Mouse (Mus musculus) CD4-positive naive resting alpha-beta T cell, adult 57 days (primary cell): ENCODE data around the gene Trappc13. TPM values are rescaled to one million over a fixed set of nuclear protein-coding genes. Genes with fewer than 3 reads are reported as not detected.

Experiments
- total RNA-seq: library from RNA; stranded (reverse); gene quantifications from one replicate; pipeline ENCODE4 v1.2.4, GENCODE M21; 2023

Trappc13 gene
- 30.2 TPM for total RNA-seq

DNA sequence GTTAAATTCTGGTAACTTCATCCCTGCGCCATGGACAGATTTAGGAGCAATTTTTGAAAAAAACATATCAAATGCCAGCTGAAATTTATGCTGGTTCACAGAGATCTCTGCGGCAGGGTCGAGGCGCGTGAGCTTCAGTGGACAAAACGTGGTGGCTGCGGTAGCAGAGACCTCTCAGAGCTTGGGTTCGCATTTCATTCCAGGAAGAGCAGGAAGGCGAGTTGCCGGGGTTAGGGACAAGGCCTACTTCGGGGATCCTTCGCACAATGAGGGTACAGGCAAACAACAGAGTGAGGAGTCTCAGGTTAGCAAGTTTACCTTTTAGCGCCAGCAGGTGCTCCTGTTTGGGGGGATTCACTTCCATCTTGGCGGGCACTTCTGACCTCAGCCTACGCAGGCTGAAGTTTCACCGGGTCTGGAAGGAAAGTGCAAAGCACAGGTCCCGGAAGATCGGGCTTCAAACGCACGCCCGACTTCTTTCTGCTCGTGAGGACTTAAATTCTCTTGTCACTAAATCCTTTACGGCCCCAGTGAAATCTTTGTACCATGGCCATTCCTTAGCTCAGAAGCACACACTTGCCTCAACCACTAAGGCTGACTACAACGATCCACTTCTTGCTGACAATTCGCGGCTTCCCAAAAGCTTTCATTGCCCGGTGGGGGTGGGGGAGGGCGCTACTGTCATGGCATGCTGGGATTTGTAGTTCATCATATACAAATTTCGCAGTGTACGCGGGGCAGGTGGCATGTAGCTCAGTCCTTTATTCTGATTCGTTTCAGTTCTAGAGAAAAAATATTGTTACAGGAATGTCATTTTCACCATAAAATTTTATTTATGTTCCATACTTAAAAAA is at the start of gene Trappc13:
Gene Trappc13 (minus strand): TSS at position 674 of the 854 bp plus-strand sequence.

GRCm38 (mm10) chr13:104178650-104179121 is 417 bp upstream of the Trappc13 start, which contains the start of gene Trim23:
TSS of gene Trim23 (plus strand) at chr13:104178797.

GRCm38 (mm10) chr13:104109288-104109815 is 68.9 kb downstream of the Trappc13 start, which contains the start of the genes Nln and Sgtb:
TSS of gene Nln (minus strand) at chr13:104109614.
TSS of gene Sgtb (plus strand) at chr13:104109741.

Other genes with a start within 250 kb of the Trappc13 start
- gene Nln, start 68.9 kb downstream of the Trappc13 start, total RNA-seq: 16.0 TPM
- gene Sgtb, start 68.7 kb downstream of the Trappc13 start, total RNA-seq: 0.35 TPM
- 14.8 TPM for gene Trim23, start 328 bp upstream of the Trappc13 start, total RNA-seq
- 1.7 TPM for gene Cenpk, start 50.1 kb upstream of the Trappc13 start, total RNA-seq
- gene Ppwd1, start 50.4 kb upstream of the Trappc13 start, total RNA-seq: 25.6 TPM
- 21.4 TPM for gene Adamts6, start 109.4 kb upstream of the Trappc13 start, total RNA-seq